Mouse (Mus musculus): Measurements from ENCODE around the gene Stom. TPM values are rescaled to one million over a fixed set of nuclear protein-coding genes. Genes with fewer than 3 reads are reported as not detected.

The Stom gene
- total RNA-seq, 1 experiment = 11.6 TPM

DNA sequence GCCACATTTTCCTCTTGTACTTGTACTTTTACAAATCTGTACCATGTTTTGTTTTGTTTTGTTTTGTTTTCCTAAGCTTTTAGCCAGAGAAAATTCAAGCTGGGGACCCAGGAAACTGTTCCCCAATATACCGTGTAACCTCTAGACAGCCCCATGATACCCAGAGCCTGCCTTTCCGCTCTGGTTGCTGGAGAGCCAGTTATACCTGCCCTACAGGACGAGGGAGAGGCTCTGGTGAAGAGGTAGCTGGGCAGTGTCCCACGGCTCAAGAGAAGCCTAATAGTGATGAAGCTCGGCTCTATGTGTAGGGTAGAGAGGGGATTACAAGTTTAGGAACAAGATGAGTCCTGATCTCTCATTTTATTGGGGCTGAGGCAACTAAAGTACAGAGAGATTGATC, 51.6 kb downstream of the Stom start:
- DNase-seq (ENCODE audit: low read depth, low spot score) = no peak
- H3K27ac ChIP-seq (ENCODE audit: insufficient read depth, low read depth, low read length, poor library complexity, severe bottlenecking) = no peak overlapping the region
- H3K36me3 ChIP-seq (ENCODE audit: control insufficient read depth, insufficient read depth, low read length, poor library complexity, severe bottlenecking) = no peaks in the 10 kb centered on the region
- in situ Hi-C loops (cut with MboI; ENCODE audit: low sequenced_read_pairs in 2 of 2, unreplicated experiment in 2 of 2) = no loop called here
- H3K9ac ChIP-seq (ENCODE audit: insufficient read depth, low read depth, low read length, poor library complexity, severe bottlenecking) = no peak overlapping the region
- no peaks in the 10 kb centered on the region for H3K9me3 ChIP-seq (ENCODE audit: control insufficient read depth, insufficient read depth, low read depth, low read length)
- no peak overlapping the region for H3K4me3 ChIP-seq (ENCODE audit: insufficient read depth in 1 of 2, low read depth in 1 of 2, low read length in 2 of 2, poor library complexity in 1 of 2, severe bottlenecking in 1 of 2)
- TF ChIP-seq HCFC1 (IDR thresholded peaks at IDR 0.05; ENCODE audit: borderline replicate concordance, insufficient read depth, low read length) = no peak
- TF ChIP-seq ZC3H11A (IDR thresholded peaks at IDR 0.05; ENCODE audit: borderline replicate concordance, low read depth, low read length) = no peak
- TF ChIP-seq MAFK (IDR thresholded peaks at IDR 0.05; ENCODE audit: insufficient read depth, low read depth, low read length) = no peak
- TF ChIP-seq ZNF384 (IDR thresholded peaks at IDR 0.05; ENCODE audit: low read depth, low read length) = no peak
- no peak for TF ChIP-seq CHD2 (IDR thresholded peaks at IDR 0.05; ENCODE audit: low read depth, low read length)
- no peaks in the 10 kb centered on the region for H3K4me1 ChIP-seq (ENCODE audit: control insufficient read depth in 2 of 2, insufficient read depth in 2 of 2, low read length in 2 of 2, poor library complexity in 1 of 2)

DNA sequence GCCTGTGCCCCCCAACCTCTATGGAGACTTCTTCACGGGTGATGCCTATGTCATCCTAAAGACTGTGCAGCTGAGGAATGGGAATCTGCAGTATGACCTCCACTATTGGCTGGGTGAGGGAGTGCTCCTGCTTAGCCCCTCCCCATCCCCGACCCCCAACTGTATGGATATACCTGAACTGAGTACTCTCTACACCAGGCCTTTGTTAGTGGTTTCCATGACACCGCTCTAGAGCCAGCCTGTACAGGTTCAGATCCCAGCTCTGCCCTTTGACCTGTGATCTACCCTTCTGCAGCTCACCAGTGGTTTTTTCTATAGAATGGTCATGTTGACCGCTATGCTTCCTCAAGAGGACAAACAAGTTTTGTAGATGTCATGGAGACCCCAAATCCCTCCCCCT, 52.8 kb downstream of the Stom start:
- Histone ChIP-seq H3K4me1 (ENCODE audit: control insufficient read depth in 2 of 2, insufficient read depth in 2 of 2, low read length in 2 of 2, poor library complexity in 1 of 2) (no peaks in the 10 kb centered on the region), H3K27ac (ENCODE audit: insufficient read depth, low read depth, low read length, poor library complexity, severe bottlenecking) (no peak overlapping the region), H3K9me3 (ENCODE audit: control insufficient read depth, insufficient read depth, low read depth, low read length) (no peaks in the 10 kb centered on the region), H3K9ac (ENCODE audit: insufficient read depth, low read depth, low read length, poor library complexity, severe bottlenecking) (no peak overlapping the region), H3K4me3 (ENCODE audit: insufficient read depth in 1 of 2, low read depth in 1 of 2, low read length in 2 of 2, poor library complexity in 1 of 2, severe bottlenecking in 1 of 2) (no peak overlapping the region), H3K36me3 (ENCODE audit: control insufficient read depth, insufficient read depth, low read length, poor library complexity, severe bottlenecking) (no peaks in the 10 kb centered on the region)
- TF ChIP-seq ZNF384 (IDR thresholded peaks at IDR 0.05; ENCODE audit: low read depth, low read length) = no peak
- no peak for TF ChIP-seq CHD2 (IDR thresholded peaks at IDR 0.05; ENCODE audit: low read depth, low read length)
- TF ChIP-seq MAFK (IDR thresholded peaks at IDR 0.05; ENCODE audit: insufficient read depth, low read depth, low read length) = no peak
- TF ChIP-seq ZC3H11A (IDR thresholded peaks at IDR 0.05; ENCODE audit: borderline replicate concordance, low read depth, low read length) = no peak
- no peak for TF ChIP-seq HCFC1 (IDR thresholded peaks at IDR 0.05; ENCODE audit: borderline replicate concordance, insufficient read depth, low read length)
- no peak for DNase-seq (ENCODE audit: low read depth, low spot score)
- in situ Hi-C loops (cut with MboI; ENCODE audit: low sequenced_read_pairs in 2 of 2, unreplicated experiment in 2 of 2) = no loop called here

DNA sequence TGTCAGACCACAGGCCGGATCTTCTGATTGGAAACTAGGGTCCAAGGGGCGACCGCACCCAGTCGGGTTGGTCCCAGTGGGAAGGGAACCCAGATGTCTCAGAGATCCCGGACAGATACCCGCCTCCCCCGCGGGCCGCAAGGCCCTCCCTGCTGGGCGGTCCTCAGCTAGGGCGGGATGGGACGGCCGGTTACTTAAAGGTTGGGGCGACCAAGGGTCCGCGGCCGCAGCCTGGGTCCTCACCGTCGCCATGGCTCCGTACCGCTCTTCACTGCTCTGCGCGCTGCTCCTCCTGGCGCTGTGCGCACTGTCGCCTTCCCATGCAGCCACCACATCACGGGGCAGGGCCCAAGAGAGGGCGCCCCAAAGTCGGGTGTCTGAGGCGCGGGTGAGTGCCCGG, 54.6 kb downstream of the Stom start:
- TF ChIP-seq ZNF384 (IDR thresholded peaks at IDR 0.05; ENCODE audit: low read depth, low read length) (no peak), HCFC1 (IDR thresholded peaks at IDR 0.05; ENCODE audit: borderline replicate concordance, insufficient read depth, low read length) (no peak), MAFK (IDR thresholded peaks at IDR 0.05; ENCODE audit: insufficient read depth, low read depth, low read length) (no peak), ZC3H11A (IDR thresholded peaks at IDR 0.05; ENCODE audit: borderline replicate concordance, low read depth, low read length) (no peak), CHD2 (IDR thresholded peaks at IDR 0.05; ENCODE audit: low read depth, low read length) (no peak)
- Histone ChIP-seq H3K4me1 (ENCODE audit: control insufficient read depth in 2 of 2, insufficient read depth in 2 of 2, low read length in 2 of 2, poor library complexity in 1 of 2) (no peaks in the 10 kb centered on the region), H3K4me3 (ENCODE audit: insufficient read depth in 1 of 2, low read depth in 1 of 2, low read length in 2 of 2, poor library complexity in 1 of 2, severe bottlenecking in 1 of 2) (peak overlapping the region; percentile 54 to 59), H3K9me3 (ENCODE audit: control insufficient read depth, insufficient read depth, low read depth, low read length) (no peaks in the 10 kb centered on the region), H3K36me3 (ENCODE audit: control insufficient read depth, insufficient read depth, low read length, poor library complexity, severe bottlenecking) (no peaks in the 10 kb centered on the region), H3K27ac (ENCODE audit: insufficient read depth, low read depth, low read length, poor library complexity, severe bottlenecking) (no peak overlapping the region), H3K9ac (ENCODE audit: insufficient read depth, low read depth, low read length, poor library complexity, severe bottlenecking) (peak overlapping the region; percentile 23; the same call in 1 of the 2 replicates)
- DNase-seq (ENCODE audit: low read depth, low spot score) = no peak
- in situ Hi-C loops (cut with MboI; ENCODE audit: low sequenced_read_pairs in 2 of 2, unreplicated experiment in 2 of 2) = no loop called here

DNA sequence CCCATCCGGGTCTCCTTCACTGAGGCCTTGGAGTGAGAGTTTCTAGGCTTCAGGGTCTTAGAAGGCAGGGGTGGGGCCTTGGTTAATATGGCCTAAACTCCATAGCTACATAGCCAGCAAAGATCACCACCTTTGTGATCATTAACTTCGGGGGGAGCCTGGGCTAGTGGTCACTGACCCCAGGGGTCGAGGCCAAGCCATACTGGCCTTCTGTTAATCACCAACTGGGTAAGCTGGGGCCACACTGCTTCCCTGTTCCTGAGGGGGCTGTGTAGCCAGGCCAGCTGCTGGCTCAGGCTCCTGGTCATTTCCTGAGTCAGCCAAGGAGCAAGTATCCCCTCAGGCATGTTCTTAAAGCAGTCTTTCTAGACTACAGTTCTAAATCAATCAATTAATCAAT, 56.8 kb downstream of the Stom start:
- H3K4me3 ChIP-seq (ENCODE audit: insufficient read depth in 1 of 2, low read depth in 1 of 2, low read length in 2 of 2, poor library complexity in 1 of 2, severe bottlenecking in 1 of 2) = no peak overlapping the region
- TF ChIP-seq ZNF384 (IDR thresholded peaks at IDR 0.05; ENCODE audit: low read depth, low read length) = no peak
- no peak for TF ChIP-seq CHD2 (IDR thresholded peaks at IDR 0.05; ENCODE audit: low read depth, low read length)
- H3K9me3 ChIP-seq (ENCODE audit: control insufficient read depth, insufficient read depth, low read depth, low read length) = no peaks in the 10 kb centered on the region
- in situ Hi-C loops (cut with MboI; ENCODE audit: low sequenced_read_pairs in 2 of 2, unreplicated experiment in 2 of 2) = no loop called here
- no peaks in the 10 kb centered on the region for H3K36me3 ChIP-seq (ENCODE audit: control insufficient read depth, insufficient read depth, low read length, poor library complexity, severe bottlenecking)
- no peaks in the 10 kb centered on the region for H3K4me1 ChIP-seq (ENCODE audit: control insufficient read depth in 2 of 2, insufficient read depth in 2 of 2, low read length in 2 of 2, poor library complexity in 1 of 2)
- no peak for DNase-seq (ENCODE audit: low read depth, low spot score)
- H3K27ac ChIP-seq (ENCODE audit: insufficient read depth, low read depth, low read length, poor library complexity, severe bottlenecking) = no peak overlapping the region
- H3K9ac ChIP-seq (ENCODE audit: insufficient read depth, low read depth, low read length, poor library complexity, severe bottlenecking) = no peak overlapping the region
